Mouse (Mus musculus) lung, adult 2 months (tissue): ENCODE measurements around the gene Inpp5f. TPM values are rescaled to one million over a fixed set of nuclear protein-coding genes. Genes with fewer than 3 reads are reported as not detected.
"Not testable (repeated sequence)": the region's sequence is repeated elsewhere in the genome, so short reads cannot be mapped to it uniquely, and the experiment has no call there.

ENCODE experiments used
- DNase-seq: peaks from one replicate; pipeline ENCODE4 v3.0.0; 2022
- H3K4me1 ChIP-seq: fragments of 200-500 bp; 2 replicates; pipeline ENCODE4 v1.6.1; 2011; ENCODE audit warnings: low read length; ENCODE audit not compliant: control insufficient read depth, insufficient read depth
- H3K4me3 ChIP-seq: fragments of 200-500 bp; replicated peaks from 2 replicates; pipeline ENCODE3; 2011; ENCODE audit warnings: low read depth, mild to moderate bottlenecking, control low read depth, low read length; ENCODE audit errors: extremely low read depth
- CTCF ChIP-seq: fragments of 200-500 bp; IDR thresholded peaks from 2 replicates; pipeline ENCODE4 v1.5.1; 2011; ENCODE audit warnings: mild to moderate bottlenecking, low read length, control low read depth; ENCODE audit not compliant: insufficient read depth
- POLR2A ChIP-seq: fragments of 200-500 bp; IDR thresholded peaks from 2 replicates; pipeline ENCODE4 v1.6.1; 2011; ENCODE audit warnings: low read depth, mild to moderate bottlenecking, control low read depth, low read length, borderline replicate concordance; ENCODE audit errors: extremely low read depth
- WGBS: fragments of 180-500 bp; shearing (Covaris S2); methylation state at CpG from one replicate; pipeline ENCODE4 v1.1.7; 2018; 5-methylcytosine and 5-hydroxymethylcytosine counted together
- polyA plus RNA-seq: library from polyadenylated mRNA; depleted of rRNA; stranded (reverse); fragments of >200 nt; gene quantifications from 2 replicates; pipeline ENCODE4 v1.2.3, GENCODE M21; 2012

Gene Inpp5f
- polyA plus RNA-seq, 1 experiment, result 6.7 TPM

DNA sequence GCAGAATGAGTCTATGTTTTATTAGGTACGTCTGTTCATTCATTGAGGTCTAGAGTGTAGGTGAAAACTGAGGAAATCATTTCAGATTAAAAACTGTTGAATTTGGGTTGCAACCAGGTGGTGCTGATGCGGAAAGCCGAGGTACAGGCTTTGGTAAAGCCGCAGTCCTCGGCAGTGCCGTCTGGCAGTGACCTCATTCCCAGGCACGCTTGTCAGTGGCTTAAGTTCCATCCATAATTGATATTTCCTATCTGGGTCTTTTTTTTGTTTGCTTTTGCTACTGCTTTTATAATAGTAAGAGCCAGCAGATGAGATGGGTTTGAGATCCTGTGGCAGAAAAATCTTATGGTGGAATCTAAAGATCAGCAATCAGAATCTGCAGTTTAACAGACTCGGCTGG is 78.2 kb downstream of the Inpp5f start:
- Histone ChIP-seq H3K4me3 (no peak overlapping the region), H3K4me1 (no peaks in the 10 kb centered on the region)
- WGBS, result 96% methylated on average over 8 of the region's 8 CpGs
- no peak for DNase-seq
- TF ChIP-seq CTCF (no peak), POLR2A (no peak)

GRCm38 (mm10) chr7:128690070-128690469 is 78.9 kb downstream of the Inpp5f start:
- Histone ChIP-seq H3K4me1 (no peaks in the 10 kb centered on the region), H3K4me3 (no peak overlapping the region)
- WGBS, result 8% methylated on average over 7 of the region's 7 CpGs
- TF ChIP-seq POLR2A, result no peak
- TF ChIP-seq CTCF, result peak; percentile 83
- peak; percentile 84 for DNase-seq

DNA sequence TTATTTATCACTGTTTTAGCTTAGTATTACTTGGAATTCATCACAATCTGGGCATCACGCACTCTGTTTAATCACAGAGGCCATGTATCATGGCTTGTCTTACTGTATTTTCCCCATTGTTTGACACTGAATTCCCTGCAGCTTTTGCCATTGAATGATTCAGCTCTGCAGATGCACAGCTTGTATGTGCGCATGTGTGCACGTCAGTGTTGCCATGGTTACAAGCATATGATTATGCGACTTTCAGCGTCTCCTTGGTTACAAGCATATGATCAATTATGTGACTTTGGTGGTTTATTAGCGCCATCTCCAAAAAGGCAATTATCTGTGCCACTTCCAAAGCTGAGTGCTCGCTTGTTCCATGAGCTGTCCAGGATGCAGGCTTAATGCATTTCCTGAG is 79.7 kb downstream of the Inpp5f start:
- WGBS, result 72% methylated on average over 7 of the region's 7 CpGs
- TF ChIP-seq CTCF (no peak), POLR2A (no peak)
- Histone ChIP-seq H3K4me3 (no peak overlapping the region), H3K4me1 (no peaks in the 10 kb centered on the region)
- no peak for DNase-seq

DNA sequence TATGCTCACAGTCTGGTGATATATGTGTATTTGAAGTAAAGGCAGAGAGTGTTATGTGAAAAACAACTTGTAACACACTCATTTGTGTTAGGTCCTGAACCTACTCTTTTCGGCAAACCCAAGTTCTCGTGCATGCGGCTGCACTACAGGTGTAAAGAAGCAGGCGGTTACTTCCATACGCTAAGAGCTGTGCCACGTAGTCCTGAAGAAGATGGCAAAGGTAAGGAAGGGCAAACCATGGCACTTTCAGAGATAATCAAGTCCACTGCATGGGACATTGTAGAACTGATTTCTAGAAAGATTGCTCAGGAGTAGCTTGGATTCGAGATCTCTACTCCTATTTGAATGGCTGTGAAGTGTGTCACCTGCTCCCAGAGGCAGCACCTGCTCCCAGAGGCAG is 81.0 kb downstream of the Inpp5f start:
- no peak overlapping the region for H3K4me3 ChIP-seq
- TF ChIP-seq POLR2A, result no peak
- no peak for TF ChIP-seq CTCF
- 88% methylated on average over 7 of the region's 7 CpGs for WGBS

GRCm38 (mm10) chr7:128694848-128695247 is 83.7 kb downstream of the Inpp5f start:
- WGBS, result 86% methylated on average over 10 of the region's 10 CpGs

More for the DNA sequence above, 81.0 kb downstream of the Inpp5f start:
- H3K4me1 ChIP-seq, result no peaks in the 10 kb centered on the region
- DNase-seq, result no peak

DNA sequence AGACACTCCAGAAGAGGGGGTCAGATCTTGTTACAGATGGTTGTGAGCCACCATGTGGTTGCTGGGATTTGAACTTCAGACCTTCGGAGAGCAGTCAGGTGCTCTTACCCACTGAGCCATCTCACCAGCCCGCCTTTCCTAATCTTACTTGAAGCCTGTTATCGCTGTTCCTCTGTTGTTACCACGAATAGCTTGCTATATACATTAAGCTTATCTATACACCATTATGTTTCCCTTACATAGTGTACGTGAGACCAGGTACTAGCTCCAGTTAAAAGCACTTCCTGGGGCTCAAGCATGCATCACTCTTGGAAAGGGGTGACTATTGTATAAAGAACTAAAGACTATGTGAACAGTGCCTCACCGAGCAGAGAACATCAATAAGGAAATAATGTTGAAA is 88.8 kb downstream of the Inpp5f start:
- 81% methylated on average over 6 of the region's 6 CpGs for WGBS
- H3K4me3 ChIP-seq, DNase-seq, H3K4me1 ChIP-seq: not testable (repeated sequence)

More at GRCm38 (mm10) chr7:128694848-128695247, 83.7 kb downstream of the Inpp5f start:
- TF ChIP-seq POLR2A (no peak), CTCF (no peak)
- H3K4me1 ChIP-seq, result no peaks in the 10 kb centered on the region
- H3K4me3 ChIP-seq, result no peak overlapping the region
- no peak for DNase-seq

DNA sequence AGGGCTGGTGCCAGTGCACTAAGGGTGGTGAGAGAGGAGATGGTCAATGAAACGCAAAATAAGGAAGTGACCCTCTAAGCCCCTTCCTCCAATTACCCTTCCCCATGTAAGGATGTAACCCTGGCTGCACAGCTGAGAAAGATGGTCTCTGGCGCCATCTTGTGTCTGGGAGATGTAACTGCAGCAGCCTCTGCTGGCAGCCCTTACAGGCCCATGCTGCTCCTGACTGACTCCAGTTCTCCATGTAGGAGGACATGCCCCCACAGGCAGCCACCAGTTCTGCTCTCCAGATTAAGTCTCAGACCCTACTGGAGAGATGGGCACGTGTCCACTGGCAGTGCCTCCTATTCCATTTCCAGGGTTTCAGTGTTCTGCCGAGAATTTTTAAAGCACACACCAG is 94.6 kb downstream of the Inpp5f start:
- TF ChIP-seq CTCF, result peak; percentile 96
- TF ChIP-seq POLR2A, result no peak
- H3K4me1 ChIP-seq, result no peaks in the 10 kb centered on the region
- H3K4me3 ChIP-seq, result no peak overlapping the region
- 19% methylated on average over 4 of the region's 4 CpGs for WGBS
- peak; percentile 62 for DNase-seq

DNA sequence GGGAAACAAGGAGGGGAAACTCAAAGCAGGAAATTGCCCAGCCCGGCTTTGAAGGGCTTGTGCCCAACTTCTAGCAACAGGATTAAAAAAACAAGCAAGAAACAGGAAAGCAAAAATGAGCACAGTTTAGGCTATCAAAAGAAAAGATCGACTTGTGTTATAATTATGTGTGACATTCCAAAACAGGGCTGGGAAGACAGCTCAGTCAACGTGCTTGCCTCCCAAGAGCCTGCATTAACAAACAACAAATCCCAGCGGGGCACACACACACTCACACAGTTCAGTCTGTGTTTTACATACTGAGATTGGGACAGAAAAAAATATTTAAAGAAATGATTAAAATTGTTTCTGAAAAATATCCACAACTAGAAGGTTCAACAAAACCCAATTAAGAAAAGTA is 106.9 kb downstream of the Inpp5f start:
- no peak for DNase-seq
- TF ChIP-seq CTCF (no peak), POLR2A (no peak)
- 36% methylated on average over 4 of the region's 4 CpGs for WGBS
- no peaks in the 10 kb centered on the region for H3K4me1 ChIP-seq
- H3K4me3 ChIP-seq, result no peak overlapping the region

GRCm38 (mm10) chr7:128724761-128725160 is 113.6 kb downstream of the Inpp5f start:
- peak; percentile 40 for DNase-seq
- no peak overlapping the region for H3K4me3 ChIP-seq
- WGBS, result 16% methylated on average over 4 of the region's 4 CpGs
- TF ChIP-seq POLR2A (no peak), CTCF (peak; percentile 30; the same call in 1 of the 2 replicates)
- H3K4me1 ChIP-seq, result no peaks in the 10 kb centered on the region

GRCm38 (mm10) chr7:128725189-128725588 is 114.1 kb downstream of the Inpp5f start:
- TF ChIP-seq POLR2A (no peak), CTCF (no peak)
- Histone ChIP-seq H3K4me3 (no peak overlapping the region), H3K4me1 (no peaks in the 10 kb centered on the region)
- no peak for DNase-seq
- WGBS, result 59% methylated on average over 9 of the region's 9 CpGs
